Comparison of ENCODE assay signal across 17 mouse cellular contexts in the genomic region with DNA sequence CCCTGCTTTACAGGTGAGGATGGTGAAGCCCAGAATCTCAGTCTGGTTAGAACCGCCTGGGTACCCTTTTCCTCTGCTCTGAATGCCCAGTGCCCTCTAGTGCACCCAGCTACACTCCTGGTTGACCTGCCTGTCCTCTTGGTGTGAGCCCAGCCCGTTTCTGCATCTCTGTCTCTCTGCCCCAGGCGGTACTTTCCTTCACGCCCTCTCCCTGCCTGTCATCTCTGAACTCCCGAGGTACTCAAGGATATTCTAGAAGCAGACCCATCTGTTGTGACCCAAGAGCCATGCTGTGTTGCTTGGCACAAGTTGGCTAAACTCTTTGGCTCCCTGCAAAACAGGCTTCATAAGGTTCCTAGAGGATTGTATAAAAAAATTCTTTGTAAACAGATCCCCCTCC.
DNase-seq lines count a peak whose midpoint lies in the region; ATAC-seq lines count a peak whose summit lies in the region.
"Had no signal": no experiment of that assay in that cellular context is flagged by ENCODE, and none has a peak within 500 bp of the region (broad histone marks: within the 10 kb centered on the region; RNA-seq: fewer than 3 reads in every experiment).

No protein-coding gene starts in this region.

- WGBS in forebrain, embryonic 15.5 days: 64% methylated on average over 5 of the region's 5 CpGs
- 66% methylated on average over 5 of the region's 5 CpGs for WGBS in forebrain, embryonic 14.5 days
- WGBS in kidney, embryonic 14.5 days: 55% methylated on average over 5 of the region's 5 CpGs
- 73% methylated on average over 5 of the region's 5 CpGs for WGBS in intestine, embryonic 15.5 days

- no peak overlapping the region for H3K9ac ChIP-seq in forebrain, embryonic 15.5 days (replicated peaks)
- H3K9ac ChIP-seq in forebrain, embryonic 14.5 days (ENCODE audit: low read length): no peak overlapping the region
- H3K9ac ChIP-seq in kidney, embryonic 14.5 days (ENCODE audit: low read depth, low read length): no peak overlapping the region
- H3K9ac ChIP-seq in intestine, embryonic 15.5 days: no peak overlapping the region
- H3K9ac ChIP-seq: heart, embryonic 15.5 days; limb, embryonic 15.5 days; neural tube, embryonic 12.5 days had no signal

- ATAC-seq in forebrain, embryonic 15.5 days (replicated peaks): 0 out of 2 replicates have a peak, but pooled peaks have one; percentile 8
- no peak for ATAC-seq in forebrain, embryonic 14.5 days
- ATAC-seq in kidney, embryonic 14.5 days (ENCODE audit: low FRiP score, low TSS enrichment): no peak
- no peak for ATAC-seq in intestine, embryonic 15.5 days
- ATAC-seq: intestine, postnatal 0 days had no signal

- no peak overlapping the region for H3K4me3 ChIP-seq in forebrain, embryonic 15.5 days
- no peak overlapping the region for H3K4me3 ChIP-seq in forebrain, embryonic 14.5 days (ENCODE audit: low read depth, low read length)
- H3K4me3 ChIP-seq in kidney, embryonic 14.5 days (ENCODE audit: low read length): no peak overlapping the region
- H3K4me3 ChIP-seq in intestine, embryonic 15.5 days (replicated peaks): no peak overlapping the region
- H3K4me3 ChIP-seq: erythroblast, embryonic 14.5 days; heart, embryonic 15.5 days; limb, embryonic 15.5 days; neural tube, embryonic 12.5 days had no signal

- no peaks in the 10 kb centered on the region for H3K36me3 ChIP-seq in forebrain, embryonic 15.5 days
- H3K36me3 ChIP-seq in forebrain, embryonic 14.5 days (ENCODE audit: control insufficient read depth, insufficient read depth, low read length): no peaks in the 10 kb centered on the region
- H3K36me3 ChIP-seq in kidney, embryonic 14.5 days (ENCODE audit: control insufficient read depth, insufficient read depth, low read length): no peaks in the 10 kb centered on the region
- no peaks in the 10 kb centered on the region for H3K36me3 ChIP-seq in intestine, embryonic 15.5 days
- H3K36me3 ChIP-seq: heart, embryonic 15.5 days; limb, embryonic 15.5 days; neural tube, embryonic 12.5 days had no signal

- H3K9me3 ChIP-seq in forebrain, embryonic 15.5 days: no peaks in the 10 kb centered on the region
- H3K9me3 ChIP-seq in forebrain, embryonic 14.5 days (replicated peaks; ENCODE audit: control insufficient read depth, low read length): no peaks in the 10 kb centered on the region
- no peaks in the 10 kb centered on the region for H3K9me3 ChIP-seq in kidney, embryonic 14.5 days (ENCODE audit: control insufficient read depth, low read length)
- no peaks in the 10 kb centered on the region for H3K9me3 ChIP-seq in intestine, embryonic 15.5 days
- H3K9me3 ChIP-seq: heart, embryonic 15.5 days; limb, embryonic 15.5 days; neural tube, embryonic 12.5 days had no signal

- H3K4me2 ChIP-seq in forebrain, embryonic 15.5 days (replicated peaks): no peak overlapping the region
- H3K4me2 ChIP-seq in forebrain, embryonic 14.5 days (ENCODE audit: low read length): no peak overlapping the region
- no peak overlapping the region for H3K4me2 ChIP-seq in kidney, embryonic 14.5 days (replicated peaks; ENCODE audit: low read depth, low read length)
- H3K4me2 ChIP-seq in intestine, embryonic 15.5 days (replicated peaks): no peak overlapping the region
- H3K4me2 ChIP-seq: heart, embryonic 15.5 days; limb, embryonic 15.5 days; neural tube, embryonic 12.5 days had no signal

- DNase-seq in forebrain, embryonic 14.5 days (ENCODE audit: low spot score): no peak
- peak; percentile 45 to 61 for DNase-seq in kidney, adult 8-10 months
- peak; percentile 91 for DNase-seq in cerebellum, adult 9-11 months
- peak; percentile 68 to 80 for DNase-seq in kidney, postnatal 25 days
- no peak for DNase-seq in retina, embryonic 14.5 days (ENCODE audit: low spot score)
- DNase-seq: gastrocnemius, postnatal 10 days; heart, adult 18-20 months; lung, postnatal 14 days had no signal

- peaks cover 42% of the 10 kb centered on the region for H3K4me1 ChIP-seq in forebrain, embryonic 15.5 days
- H3K4me1 ChIP-seq in forebrain, embryonic 14.5 days (ENCODE audit: control insufficient read depth, insufficient read depth, low read length): peaks cover 23% of the 10 kb centered on the region
- peaks cover 19% of the 10 kb centered on the region; the same call in 1 of the 2 replicates for H3K4me1 ChIP-seq in kidney, embryonic 14.5 days (ENCODE audit: control insufficient read depth, insufficient read depth, low read length)
- peaks cover 8% of the 10 kb centered on the region; the same call in 1 of the 2 replicates for H3K4me1 ChIP-seq in intestine, embryonic 15.5 days (replicated peaks)

- no peaks in the 10 kb centered on the region for H3K27me3 ChIP-seq in forebrain, embryonic 15.5 days
- no peaks in the 10 kb centered on the region for H3K27me3 ChIP-seq in forebrain, embryonic 14.5 days (replicated peaks; ENCODE audit: control insufficient read depth, insufficient read depth, low read length)
- H3K27me3 ChIP-seq in kidney, embryonic 14.5 days (ENCODE audit: control insufficient read depth, insufficient read depth, low read length): no peaks in the 10 kb centered on the region
- no peaks in the 10 kb centered on the region for H3K27me3 ChIP-seq in intestine, embryonic 15.5 days (replicated peaks)
- H3K27me3 ChIP-seq: heart, embryonic 15.5 days; limb, embryonic 15.5 days; neural tube, embryonic 12.5 days had no signal

- no peak overlapping the region for H3K27ac ChIP-seq in forebrain, embryonic 15.5 days (replicated peaks)
- H3K27ac ChIP-seq in forebrain, embryonic 14.5 days (ENCODE audit: low read depth, low read length): no peak overlapping the region
- no peak overlapping the region for H3K27ac ChIP-seq in kidney, embryonic 14.5 days (ENCODE audit: low read depth, low read length)
- no peak overlapping the region for H3K27ac ChIP-seq in intestine, embryonic 15.5 days
- H3K27ac ChIP-seq: heart, embryonic 15.5 days; limb, embryonic 15.5 days; neural tube, embryonic 12.5 days; stomach, postnatal 0 days had no signal

Comparison
In these comparisons a context has a peak if more than half of its experiments do, and no peak if none do; other contexts are left out.
1. DNase-seq: peak in kidney, adult 8-10 months (2 of 2), cerebellum, adult 9-11 months (single experiment) and kidney, postnatal 25 days (2 of 2); none in forebrain, embryonic 14.5 days (single experiment) and retina, embryonic 14.5 days (single experiment).